Mouse (Mus musculus): ENCODE measurements at regions not wholly inside any gene's neighbourhood (a gene's known extent, or its start where the extent isn't known, plus 50 kb on each side); places are given as distances from the start of the nearest gene placed in this dataset.
A peak's percentile ranks its signal among the peaks of the same experiment; 100 is the strongest.

- in situ Hi-C loops (cut with MboI; ENCODE audit: low pct_ligation_motif_present, low pct_unique_long_range_greater_than_20kb, low sequenced_read_pairs) = no loop called here
- dilution Hi-C loops (cut with MboI; ENCODE audit: extremely low pct_ligation_motif_present, extremely low pct_unique_long_range_greater_than_20kb, low sequenced_read_pairs) = no loop called here
These were observed 285.2 kb upstream of the Fam241a start for GRCm38 (mm10) chr3:128181221-128181908.

GRCm38 (mm10) chr3:128149216-128149615 is 253.1 kb upstream of the Fam241a start:
- Histone ChIP-seq H3K36me3 (replicated peaks in 1 of 2; ENCODE audit: control insufficient read depth in 1 of 2, insufficient read depth in 1 of 2, low read length in 1 of 2) (no peaks in the 10 kb centered on the region), H3K27me3 (replicated peaks) (no peaks in the 10 kb centered on the region), H3K9me3 (replicated peaks; ENCODE audit: low read length) (no peaks in the 10 kb centered on the region), H3K9ac (ENCODE audit: insufficient read depth, low read depth) (no peak overlapping the region), H3K4me3 (replicated peaks in 1 of 3; ENCODE audit: low read depth in 2 of 3, low read length in 2 of 3, poor library complexity in 1 of 3) (no peak overlapping the region), H3K4me1 (ENCODE audit: control insufficient read depth in 1 of 2, insufficient read depth in 2 of 2) (peaks cover 0 to 6% of the 10 kb centered on the region in 2 experiments; a peak in 1 of 4 replicates), H3K27ac (ENCODE audit: insufficient read depth, low read depth) (no peak overlapping the region), H3K4me2 (ENCODE audit: insufficient read depth, low read depth, poor library complexity, severe bottlenecking) (no peak overlapping the region), H3K79me2 (replicated peaks; ENCODE audit: control insufficient read depth, extremely low read depth, insufficient read depth, poor library complexity, severe bottlenecking) (no peaks in the 10 kb centered on the region)
- DNase-seq (ENCODE audit: extremely low read depth) = peak; percentile 10
- no peak for TF ChIP-seq USF1 (IDR thresholded peaks at IDR 0.05; ENCODE audit: low read depth, low read length)
- no peak for TF ChIP-seq ETS1 (conservative IDR thresholded peaks at IDR 0.05; ENCODE audit: low read depth, low read length)
- TF ChIP-seq MAZ (IDR thresholded peaks at IDR 0.05; ENCODE audit: low read depth, low read length) = no peak
- no peak for TF ChIP-seq JUN (IDR thresholded peaks at IDR 0.05; ENCODE audit: insufficient read depth, low read depth, low read length)
- no peak for TF ChIP-seq JUND (conservative IDR thresholded peaks at IDR 0.05; ENCODE audit: low read depth, low read length)
- no peak for TF ChIP-seq RAD21 (IDR thresholded peaks at IDR 0.05; ENCODE audit: low read depth, low read length)
- no peak for TF ChIP-seq MEF2A (IDR thresholded peaks at IDR 0.05; ENCODE audit: borderline replicate concordance, low read depth, low read length)
- no peak for TF ChIP-seq POLR2AphosphoS2 (IDR thresholded peaks at IDR 0.05; ENCODE audit: low read depth, low read length)
- no peak for TF ChIP-seq BHLHE40 (IDR thresholded peaks at IDR 0.05; ENCODE audit: low read depth, low read length)
- TF ChIP-seq USF2 (conservative IDR thresholded peaks at IDR 0.05; ENCODE audit: low read depth, low read length) = no peak
- TF ChIP-seq SMC3 (IDR thresholded peaks at IDR 0.05; ENCODE audit: low read depth, low read length) = no peak
- TF ChIP-seq CHD1 (IDR thresholded peaks at IDR 0.05; ENCODE audit: low read depth, low read length) = no peak
- TF ChIP-seq GABPA (IDR thresholded peaks at IDR 0.05; ENCODE audit: insufficient replicate concordance, low read depth, low read length) = no peak
- no peak for TF ChIP-seq CTCF (conservative IDR thresholded peaks at IDR 0.05 in 1 of 2, IDR thresholded peaks at IDR 0.05 in 1 of 2; ENCODE audit: low read depth in 2 of 2, low read length in 2 of 2)
- no peak for TF ChIP-seq HCFC1 (IDR thresholded peaks at IDR 0.05; ENCODE audit: low read depth, low read length)
- no peak for TF ChIP-seq NRF1 (IDR thresholded peaks at IDR 0.05; ENCODE audit: low read depth, low read length)
- no peak for TF ChIP-seq ELF1 (IDR thresholded peaks at IDR 0.05; ENCODE audit: low read depth, low read length)
- TF ChIP-seq POLR2A (IDR thresholded peaks at IDR 0.05; ENCODE audit: low read depth, low read length) = no peak
- dilution Hi-C loops (cut with MboI; ENCODE audit: extremely low pct_ligation_motif_present, extremely low pct_unique_long_range_greater_than_20kb, low sequenced_read_pairs) (no loop called here), in situ Hi-C loops (cut with MboI; ENCODE audit: low pct_ligation_motif_present, low pct_unique_long_range_greater_than_20kb, low sequenced_read_pairs) (no loop called here)

More at GRCm38 (mm10) chr3:128181221-128181908, 285.2 kb upstream of the Fam241a start:
- TF ChIP-seq MXI1 (IDR thresholded peaks at IDR 0.05; ENCODE audit: low read depth, low read length) = no peak
- TF ChIP-seq RCOR1 (conservative IDR thresholded peaks at IDR 0.05; ENCODE audit: low read depth, low read length) = no peak
- TF ChIP-seq MYC (IDR thresholded peaks at IDR 0.05; ENCODE audit: low read depth, low read length) = no peak
- no peak for TF ChIP-seq CTCF (conservative IDR thresholded peaks at IDR 0.05 in 1 of 2, IDR thresholded peaks at IDR 0.05 in 1 of 2; ENCODE audit: low read depth in 2 of 2, low read length in 2 of 2)
- TF ChIP-seq MAZ (IDR thresholded peaks at IDR 0.05; ENCODE audit: low read depth, low read length) = no peak
- no peak for TF ChIP-seq JUND (conservative IDR thresholded peaks at IDR 0.05; ENCODE audit: low read depth, low read length)
- no peak for TF ChIP-seq IRF4 (IDR thresholded peaks at IDR 0.05; ENCODE audit: low read depth, low read length)
- no peak for TF ChIP-seq ZC3H11A (IDR thresholded peaks at IDR 0.05; ENCODE audit: low read depth, low read length)
- TF ChIP-seq E2F4 (IDR thresholded peaks at IDR 0.05; ENCODE audit: insufficient replicate concordance, low read depth, low read length) = no peak
- TF ChIP-seq CHD2 (IDR thresholded peaks at IDR 0.05; ENCODE audit: low read length) = no peak
- no peaks in the 10 kb centered on the region for H3K4me1 ChIP-seq (ENCODE audit: control insufficient read depth in 1 of 2, insufficient read depth in 2 of 2)
- no peak overlapping the region for H3K9ac ChIP-seq (ENCODE audit: insufficient read depth, low read depth)
- no peak overlapping the region for H3K27ac ChIP-seq (ENCODE audit: insufficient read depth, low read depth)
- DNase-seq (ENCODE audit: extremely low read depth) = no peak
- H3K79me2 ChIP-seq (replicated peaks; ENCODE audit: control insufficient read depth, extremely low read depth, insufficient read depth, poor library complexity, severe bottlenecking) = no peaks in the 10 kb centered on the region
- no peak overlapping the region for H3K4me3 ChIP-seq (replicated peaks in 1 of 3; ENCODE audit: low read depth in 2 of 3, low read length in 2 of 3, poor library complexity in 1 of 3)
- no peak overlapping the region for H3K4me2 ChIP-seq (ENCODE audit: insufficient read depth, low read depth, poor library complexity, severe bottlenecking)
- no peaks in the 10 kb centered on the region for H3K27me3 ChIP-seq (replicated peaks)
- H3K36me3 ChIP-seq (replicated peaks in 1 of 2; ENCODE audit: control insufficient read depth in 1 of 2, insufficient read depth in 1 of 2, low read length in 1 of 2) = no peaks in the 10 kb centered on the region
- no peaks in the 10 kb centered on the region for H3K9me3 ChIP-seq (replicated peaks; ENCODE audit: low read length)
